In genomic region chr4:143160826-143161225, GRCm38 (mm10) we compare ENCODE assay signal across 8 mouse cellular contexts. TPM values are rescaled to one million over a fixed set of nuclear protein-coding genes. Genes with fewer than 3 reads are reported as not detected.
DNase-seq lines count a peak whose midpoint lies in the region; ATAC-seq and TF ChIP-seq lines count a peak whose summit lies in the region.

No protein-coding gene starts in this region.

- H3K9ac ChIP-seq in lung, postnatal 0 days (replicated peaks; ENCODE audit: low read depth), result no peak overlapping the region
- H3K9ac ChIP-seq in limb, embryonic 13.5 days, result peak overlapping the region; percentile 91
- peak overlapping the region; percentile 95 for H3K9ac ChIP-seq in stomach, embryonic 14.5 days (replicated peaks; ENCODE audit: low read depth, low read length)

- peaks cover 12% of the 10 kb centered on the region; the same call in 1 of the 2 replicates for H3K4me1 ChIP-seq in lung, postnatal 0 days (ENCODE audit: insufficient read depth, low read depth, low read length)
- peaks cover 24% of the 10 kb centered on the region for H3K4me1 ChIP-seq in lung, adult 2 months (ENCODE audit: control insufficient read depth, insufficient read depth, low read length)
- H3K4me1 ChIP-seq in forebrain, embryonic 10.5 days, result peaks cover 34% of the 10 kb centered on the region
- peaks cover 35% of the 10 kb centered on the region for H3K4me1 ChIP-seq in limb, embryonic 13.5 days
- peaks cover 21% of the 10 kb centered on the region for H3K4me1 ChIP-seq in stomach, embryonic 14.5 days (ENCODE audit: control insufficient read depth, insufficient read depth, low read length)

- 29% methylated on average over 3 of the region's 3 CpGs for WGBS in lung, postnatal 0 days
- 23% methylated on average over 3 of the region's 3 CpGs for whole genome bisulfite sequencing in lung, adult 2 months
- 69% methylated on average over 3 of the region's 3 CpGs for WGBS in forebrain, embryonic 10.5 days
- 55% methylated on average over 3 of the region's 3 CpGs for WGBS in limb, embryonic 13.5 days
- 47% methylated on average over 3 of the region's 3 CpGs for WGBS in stomach, embryonic 14.5 days

- peak overlapping the region; percentile 81 for H3K4me3 ChIP-seq in lung, postnatal 0 days (ENCODE audit: low read depth, low read length)
- H3K4me3 ChIP-seq in lung, adult 2 months (replicated peaks; ENCODE audit: extremely low read depth, low read depth, low read length), result no peak overlapping the region
- H3K4me3 ChIP-seq in forebrain, embryonic 10.5 days, result peak overlapping the region; percentile 87
- peak overlapping the region; percentile 91 for H3K4me3 ChIP-seq in limb, embryonic 13.5 days
- H3K4me3 ChIP-seq in stomach, embryonic 14.5 days (ENCODE audit: low read depth, low read length), result peak overlapping the region; percentile 90

- TF ChIP-seq CTCF in lung, postnatal 0 days (IDR thresholded peaks at IDR 0.05), result no peak
- TF ChIP-seq CTCF in lung, adult 2 months (IDR thresholded peaks at IDR 0.05; ENCODE audit: insufficient read depth, low read length), result no peak

- H3K36me3 ChIP-seq in lung, postnatal 0 days (ENCODE audit: insufficient read depth, low read length), result no peaks in the 10 kb centered on the region
- H3K36me3 ChIP-seq in forebrain, embryonic 10.5 days (replicated peaks), result peaks cover 46% of the 10 kb centered on the region
- peaks cover 29% of the 10 kb centered on the region for H3K36me3 ChIP-seq in limb, embryonic 13.5 days
- H3K36me3 ChIP-seq in stomach, embryonic 14.5 days (ENCODE audit: control insufficient read depth, insufficient read depth, low read length), result peaks cover 3% of the 10 kb centered on the region; the same call in 1 of the 2 replicates

- TF ChIP-seq POLR2A in lung, adult 2 months (IDR thresholded peaks at IDR 0.05; ENCODE audit: borderline replicate concordance, extremely low read depth, low read depth, low read length), result no peak

- TF ChIP-seq EP300 in lung, postnatal 0 days (IDR thresholded peaks at IDR 0.05), result no peak

- peak overlapping the region; percentile 59 for H3K4me2 ChIP-seq in lung, postnatal 0 days (replicated peaks; ENCODE audit: low read depth, low read length)
- peak overlapping the region; percentile 69 for H3K4me2 ChIP-seq in limb, embryonic 13.5 days (replicated peaks)
- peak overlapping the region; percentile 56 for H3K4me2 ChIP-seq in stomach, embryonic 14.5 days (replicated peaks; ENCODE audit: low read depth, low read length)

- no peaks in the 10 kb centered on the region for H3K9me3 ChIP-seq in lung, postnatal 0 days (ENCODE audit: low read length)
- no peaks in the 10 kb centered on the region for H3K9me3 ChIP-seq in forebrain, embryonic 10.5 days
- H3K9me3 ChIP-seq in limb, embryonic 13.5 days, result no peaks in the 10 kb centered on the region
- H3K9me3 ChIP-seq in stomach, embryonic 14.5 days (ENCODE audit: control insufficient read depth, low read depth, low read length), result no peaks in the 10 kb centered on the region

- H3K27ac ChIP-seq in lung, postnatal 0 days (ENCODE audit: low read length), result no peak overlapping the region
- H3K27ac ChIP-seq in forebrain, embryonic 10.5 days, result peak overlapping the region; percentile 97; the same call in 1 of the 2 replicates
- H3K27ac ChIP-seq in limb, embryonic 13.5 days, result no peak overlapping the region; the same call in 1 of the 2 replicates
- H3K27ac ChIP-seq in stomach, embryonic 14.5 days (ENCODE audit: low read length), result no peak overlapping the region

- DNase-seq in lung, postnatal 0 days (ENCODE audit: low spot score), result no peak
- no peak for DNase-seq in lung, adult 2 months
- DNase-seq in forebrain, embryonic 10.5 days (ENCODE audit: extremely low spot score, low spot score), result no peak
- DNase-seq in thymus, postnatal 10 days (ENCODE audit: low spot score in 2 of 2), result no peak
- DNase-seq in cerebellum, postnatal 4 days (ENCODE audit: low spot score in 2 of 2), result no peak
- no peak for DNase-seq in kidney, adult 11 months

- no peaks in the 10 kb centered on the region for H3K27me3 ChIP-seq in lung, postnatal 0 days (replicated peaks; ENCODE audit: insufficient read depth, low read length)
- no peaks in the 10 kb centered on the region for H3K27me3 ChIP-seq in forebrain, embryonic 10.5 days (ENCODE audit: poor library complexity, severe bottlenecking)
- no peaks in the 10 kb centered on the region for H3K27me3 ChIP-seq in limb, embryonic 13.5 days
- H3K27me3 ChIP-seq in stomach, embryonic 14.5 days (ENCODE audit: control insufficient read depth, insufficient read depth, low read length), result no peaks in the 10 kb centered on the region

- no peak for ATAC-seq in lung, postnatal 0 days
- no peak for ATAC-seq in limb, embryonic 13.5 days (ENCODE audit: low FRiP score, low read depth)
- no peak for ATAC-seq in stomach, embryonic 14.5 days (ENCODE audit: insufficient number of reproducible peaks, insufficient read depth, low FRiP score, low read depth)

RNA-seq across cellular contexts. Expression of gene Prdm2, which starts 52.0 kb away (rescaled TPM):
- 7.9 and 8.4 TPM in 2 replicates for polyA plus RNA-seq in lung, postnatal 0 days (2015; fragmentation: Nextera tagmentation; extraction: Ambion mirVana)
- polyA plus RNA-seq in lung, adult 2 months (2012; rRNA removed), result 11.6 and 16.8 TPM in 2 replicates
- polyA plus RNA-seq in forebrain, embryonic 10.5 days (2016; fragmentation: Nextera tagmentation; extraction: Ambion mirVana), result 15.2 and 16.0 TPM in 2 replicates
- polyA plus RNA-seq in limb, embryonic 13.5 days (2015; fragmentation: Nextera tagmentation; extraction: Ambion mirVana), result 17.4 and 18.0 TPM in 2 replicates
- polyA plus RNA-seq in stomach, embryonic 14.5 days (2014; fragmentation: Nextera tagmentation; extraction: Ambion mirVana), result 15.2 and 15.6 TPM in 2 replicates
